Mouse (Mus musculus) embryonic facial prominence, embryonic 14.5 days (tissue): ENCODE measurements around the gene Arhgap35. TPM values are rescaled to one million over a fixed set of nuclear protein-coding genes. Genes with fewer than 3 reads are reported as not detected.

ENCODE experiments used
- ATAC-seq: fragments of 200-750 bp; cut with Nextera tagmentation; 2 replicates; pipeline ENCODE4 v1.8.0; 2017; ENCODE audit warnings: low read depth, moderate number of reproducible peaks, moderate TSS enrichment
- DNase-seq: peaks from one replicate; pipeline ENCODE4 v3.0.0-alpha.2; 2015; ENCODE audit warnings: low spot score
- H3K27ac ChIP-seq: fragments of 300-500 bp; sonication (generic); replicated peaks from 2 replicates; pipeline ENCODE4 v1.5.1; 2014; ENCODE audit warnings: low read depth, mild to moderate bottlenecking, low read length, moderate library complexity
- H3K27me3 ChIP-seq: fragments of 300-500 bp; sonication (generic); replicated peaks from 2 replicates; pipeline ENCODE4 v1.6.1; 2014; ENCODE audit warnings: low read length; ENCODE audit not compliant: control insufficient read depth, insufficient read depth
- H3K36me3 ChIP-seq: fragments of 300-500 bp; sonication (generic); 2 replicates; pipeline ENCODE4 v1.6.1; 2014; ENCODE audit warnings: low read length, mixed read lengths; ENCODE audit not compliant: control insufficient read depth, insufficient read depth
- H3K4me1 ChIP-seq: fragments of 300-500 bp; sonication (generic); 2 replicates; pipeline ENCODE4 v1.6.1; 2014; ENCODE audit warnings: antibody characterized with exemption, low read length; ENCODE audit not compliant: control insufficient read depth, insufficient read depth
- H3K4me2 ChIP-seq: fragments of 300-500 bp; sonication (generic); 2 replicates; pipeline ENCODE4 v1.6.1; 2014; ENCODE audit warnings: low read depth, mild to moderate bottlenecking, low read length, moderate library complexity, mixed read lengths
- H3K4me3 ChIP-seq: fragments of 300-500 bp; sonication (generic); 2 replicates; pipeline ENCODE4 v1.5.1; 2014; ENCODE audit warnings: low read depth, mild to moderate bottlenecking, low read length
- H3K9ac ChIP-seq: fragments of 300-500 bp; sonication (generic); 2 replicates; pipeline ENCODE4 v1.6.1; 2014; ENCODE audit warnings: low read depth, mild to moderate bottlenecking, low read length, moderate library complexity, mixed read lengths
- H3K9me3 ChIP-seq: fragments of 300-500 bp; sonication (generic); 2 replicates; pipeline ENCODE4 v1.6.1; 2016; ENCODE audit warnings: low read length; ENCODE audit not compliant: control insufficient read depth
- WGBS: fragments of 180-500 bp; shearing (Covaris S2); extraction: QIAGEN DNeasy Blood & Tissue Kit; methylation state at CpG from one replicate; pipeline ENCODE4 v1.1.7; 2014; 5-methylcytosine and 5-hydroxymethylcytosine counted together
- polyA plus RNA-seq: library from polyadenylated mRNA; unstranded; fragments of >200 nt; fragmentation: Nextera tagmentation; extraction: Ambion mirVana; gene quantifications from 2 replicates; pipeline ENCODE4 v1.2.1, GENCODE M21; 2014

The Arhgap35 gene
- polyA plus RNA-seq, 1 experiment from 2014 or later: 23.0 TPM

GRCm38 (mm10) chr7:16564491-16564890, 50.3 kb downstream of the Arhgap35 start:
- WGBS: 84% methylated on average over 8 of the region's 8 CpGs
- no peaks in the 10 kb centered on the region for H3K9me3 ChIP-seq
- no peak overlapping the region for H3K4me2 ChIP-seq
- ATAC-seq (no peak), DNase-seq (no peak)
- no peaks in the 10 kb centered on the region for H3K27me3 ChIP-seq
- H3K4me1 ChIP-seq: no peaks in the 10 kb centered on the region
- H3K27ac ChIP-seq: no peak overlapping the region
- H3K36me3 ChIP-seq: peaks cover 54% of the 10 kb centered on the region
- no peak overlapping the region for H3K9ac ChIP-seq
- H3K4me3 ChIP-seq: no peak overlapping the region

- H3K9me3 ChIP-seq: no peaks in the 10 kb centered on the region
- DNase-seq: no peak
- no peak overlapping the region for H3K4me3 ChIP-seq
- no peak overlapping the region for H3K9ac ChIP-seq
- H3K27ac ChIP-seq: peak overlapping the region; percentile 52
- no peak overlapping the region for H3K4me2 ChIP-seq
- H3K36me3 ChIP-seq: peaks cover 47% of the 10 kb centered on the region
- 50% methylated on average over 9 of the region's 9 CpGs for WGBS
- ATAC-seq: no peak
- H3K27me3 ChIP-seq: no peaks in the 10 kb centered on the region
- peaks cover 19% of the 10 kb centered on the region; the same call in 1 of the 2 replicates for H3K4me1 ChIP-seq
Observed at GRCm38 (mm10) chr7:16557783-16558538, 56.8 kb downstream of the Arhgap35 start.

GRCm38 (mm10) chr7:16557251-16557650, 57.5 kb downstream of the Arhgap35 start:
- no peak overlapping the region for H3K27ac ChIP-seq
- H3K9ac ChIP-seq: no peak overlapping the region
- WGBS: 38% methylated on average over 4 of the region's 4 CpGs
- H3K4me1 ChIP-seq: peaks cover 19% of the 10 kb centered on the region; the same call in 1 of the 2 replicates
- H3K36me3 ChIP-seq: peaks cover 40% of the 10 kb centered on the region
- ATAC-seq: no peak
- H3K4me3 ChIP-seq: no peak overlapping the region
- H3K27me3 ChIP-seq: no peaks in the 10 kb centered on the region
- H3K9me3 ChIP-seq: no peaks in the 10 kb centered on the region
- DNase-seq: peak; percentile 50
- no peak overlapping the region for H3K4me2 ChIP-seq

- WGBS: 77% methylated on average over 3 of the region's 3 CpGs
- no peak overlapping the region for H3K27ac ChIP-seq
- no peaks in the 10 kb centered on the region for H3K27me3 ChIP-seq
- peaks cover 19% of the 10 kb centered on the region; the same call in 1 of the 2 replicates for H3K36me3 ChIP-seq
- DNase-seq: no peak
- no peak for ATAC-seq
- H3K4me1 ChIP-seq: peaks cover 19% of the 10 kb centered on the region; the same call in 1 of the 2 replicates
- H3K4me3 ChIP-seq: no peak overlapping the region
- no peaks in the 10 kb centered on the region for H3K9me3 ChIP-seq
- no peak overlapping the region for H3K4me2 ChIP-seq
- no peak overlapping the region for H3K9ac ChIP-seq
Observed at GRCm38 (mm10) chr7:16554215-16554614, 60.6 kb downstream of the Arhgap35 start.

GRCm38 (mm10) chr7:16551581-16551980, 63.2 kb downstream of the Arhgap35 start:
- Histone ChIP-seq H3K4me3 (no peak overlapping the region), H3K4me1 (peaks cover 6% of the 10 kb centered on the region; the same call in 1 of the 2 replicates), H3K9ac (no peak overlapping the region), H3K9me3 (no peaks in the 10 kb centered on the region), H3K36me3 (peaks cover 32% of the 10 kb centered on the region), H3K4me2 (no peak overlapping the region), H3K27ac (no peak overlapping the region), H3K27me3 (no peaks in the 10 kb centered on the region)
- ATAC-seq (no peak), DNase-seq (no peak)
- 85% methylated on average over 1 of the region's 1 CpGs for WGBS

- Histone ChIP-seq H3K4me2 (no peak overlapping the region), H3K9me3 (no peaks in the 10 kb centered on the region), H3K36me3 (peaks cover 31% of the 10 kb centered on the region; the same call in 1 of the 2 replicates), H3K9ac (no peak overlapping the region), H3K27me3 (no peaks in the 10 kb centered on the region), H3K4me3 (no peak overlapping the region), H3K4me1 (no peaks in the 10 kb centered on the region), H3K27ac (no peak overlapping the region)
- DNase-seq (no peak), ATAC-seq (no peak)
- 84% methylated on average over 1 of the region's 1 CpGs for WGBS
Observed at GRCm38 (mm10) chr7:16549299-16549698, 65.5 kb downstream of the Arhgap35 start.

GRCm38 (mm10) chr7:16544770-16545169, 70.0 kb downstream of the Arhgap35 start:
- DNase-seq: peak; percentile 81
- H3K4me2 ChIP-seq: no peak overlapping the region
- H3K27ac ChIP-seq: no peak overlapping the region
- no peak overlapping the region for H3K9ac ChIP-seq
- H3K4me1 ChIP-seq: no peaks in the 10 kb centered on the region
- WGBS: 33% methylated on average over 8 of the region's 8 CpGs
- peaks cover 43% of the 10 kb centered on the region for H3K36me3 ChIP-seq
- no peaks in the 10 kb centered on the region for H3K9me3 ChIP-seq
- no peaks in the 10 kb centered on the region for H3K27me3 ChIP-seq
- ATAC-seq: peak; percentile 92
- no peak overlapping the region for H3K4me3 ChIP-seq

- H3K36me3 ChIP-seq: peaks cover 49% of the 10 kb centered on the region
Observed at GRCm38 (mm10) chr7:16537220-16537903, 77.4 kb downstream of the Arhgap35 start.

More at GRCm38 (mm10) chr7:16537220-16537903, 77.4 kb downstream of the Arhgap35 start:
- H3K9ac ChIP-seq: no peak overlapping the region
- ATAC-seq: no peak
- no peak overlapping the region for H3K4me3 ChIP-seq
- H3K4me1 ChIP-seq: no peaks in the 10 kb centered on the region
- no peak for DNase-seq
- H3K27me3 ChIP-seq: no peaks in the 10 kb centered on the region
- no peaks in the 10 kb centered on the region for H3K9me3 ChIP-seq
- H3K27ac ChIP-seq: no peak overlapping the region
- WGBS: 85% methylated on average over 5 of the region's 5 CpGs
- no peak overlapping the region for H3K4me2 ChIP-seq
